Mouse (Mus musculus) left cerebral cortex, postnatal 4 days (tissue): ENCODE data around the gene Palld. TPM values are rescaled to one million over a fixed set of nuclear protein-coding genes. Genes with fewer than 3 reads are reported as not detected.

ENCODE experiments used
- DNase-seq: peaks from one replicate; pipeline ENCODE4 v3.0.0-alpha.2; 2022
- intact Hi-C: fragments of 180-260 bp; cut with DNase I; formaldehyde crosslinking; loops from one replicate; pipeline ENCODE4 v1.15.1; 2025
- total RNA-seq, 2 experiments: library from RNA; stranded (reverse); gene quantifications; 2 replicates each; pipeline ENCODE4 v1.2.3; 2021

Palld gene
- total RNA-seq, 2 experiments from 2014 or later, result 7.3 to 9.5 TPM

DNA sequence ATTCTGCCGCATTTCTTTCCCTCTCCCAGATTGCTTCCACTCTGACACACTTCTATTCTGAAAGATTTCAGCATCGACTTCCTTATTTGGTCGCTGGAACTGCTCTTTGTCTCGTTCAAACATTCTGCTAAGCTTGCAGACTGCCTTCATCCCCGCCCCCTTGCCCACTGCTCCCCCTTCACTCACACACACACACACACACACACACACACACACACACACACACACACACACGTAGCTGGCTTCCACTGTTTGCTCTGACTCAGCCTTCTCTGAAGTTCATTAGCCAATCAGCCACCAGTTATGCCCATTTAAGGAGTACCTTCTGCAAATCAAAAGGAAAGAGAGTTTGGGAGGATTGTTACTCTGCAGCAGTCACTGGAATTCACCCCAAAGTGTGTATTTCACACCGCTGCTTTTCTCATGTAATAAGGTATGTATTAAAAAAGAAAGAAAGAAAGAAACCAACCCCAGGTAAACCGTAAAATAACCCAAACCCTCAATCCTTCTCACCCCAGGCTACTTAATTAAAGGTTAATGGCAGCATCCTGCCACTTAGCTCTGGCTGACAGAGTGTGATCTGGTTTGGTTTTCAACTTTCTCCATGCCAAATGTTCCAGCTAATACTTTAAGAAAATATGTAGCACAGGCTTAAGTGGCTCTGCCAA, 295.6 kb downstream of the Palld start:
- peak; percentile 29 for DNase-seq
- intact Hi-C loops, result no loop called here

DNA sequence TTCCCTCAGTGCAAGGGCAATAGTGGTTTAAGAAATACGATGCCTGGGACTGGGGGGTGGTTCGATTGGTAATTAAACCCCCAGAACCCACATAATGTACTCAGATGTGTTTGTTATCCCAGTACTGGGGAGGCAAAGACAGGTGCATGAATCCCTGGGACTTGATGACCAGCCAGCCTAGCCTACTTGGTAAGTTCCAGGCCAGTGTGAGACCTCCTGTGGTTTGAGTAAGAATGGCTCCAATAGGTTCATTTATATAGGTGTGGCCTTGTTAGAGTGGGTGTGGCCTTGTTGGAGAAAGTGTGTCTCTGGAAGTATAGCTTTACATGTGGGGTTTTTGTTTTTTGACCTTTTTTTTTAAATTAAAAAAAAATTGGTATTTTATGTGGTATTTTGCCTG, 297.6 kb downstream of the Palld start:
- DNase-seq, result no peak
- intact Hi-C loops, result no loop called here

DNA sequence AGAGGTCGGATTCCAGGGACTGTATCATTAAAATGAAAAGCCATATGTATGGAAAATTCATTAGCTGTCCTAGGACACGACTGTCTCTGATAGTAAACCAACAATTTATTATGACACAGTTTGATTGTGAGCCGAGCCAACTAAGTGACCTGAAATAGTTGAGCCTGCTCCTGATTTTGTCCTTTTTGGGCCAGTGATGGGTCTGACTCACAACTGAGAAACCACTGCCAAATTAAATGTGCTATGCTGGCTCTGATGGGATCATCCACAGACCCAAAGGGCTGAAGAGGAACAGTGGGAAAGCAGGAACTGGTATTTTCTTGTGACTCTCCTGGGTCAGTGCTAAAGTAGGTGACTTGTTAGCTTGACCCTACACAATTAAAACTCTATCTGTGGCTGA, 305.6 kb downstream of the Palld start:
- no peak for DNase-seq
- intact Hi-C loops, result no loop called here

DNA sequence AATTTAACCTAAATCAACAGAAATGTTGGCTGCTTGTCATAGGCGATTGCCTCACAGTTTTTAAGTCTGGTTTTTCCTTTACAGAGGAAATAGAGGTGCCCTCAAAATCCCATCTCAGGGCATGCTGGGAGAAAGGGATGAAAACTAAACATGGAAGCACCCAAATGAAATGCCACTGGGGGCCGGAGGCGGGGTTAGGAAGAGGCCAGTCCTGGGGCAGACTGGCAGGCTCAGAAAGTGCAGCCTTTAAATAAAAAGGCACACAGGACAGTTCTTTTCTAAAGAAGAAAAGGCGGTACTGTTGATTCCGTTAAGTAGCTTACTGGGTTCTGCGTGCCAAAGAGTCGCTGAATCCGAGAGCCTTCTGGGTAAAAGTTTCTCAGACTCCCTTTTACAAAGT, 311.0 kb downstream of the Palld start:
- no peak for DNase-seq

GRCm38 (mm10) chr8:61590551-61591431, 311.7 kb downstream of the Palld start:
- DNase-seq, result peak; percentile 67

More for the DNA sequence above, 311.0 kb downstream of the Palld start:
- intact Hi-C loops, result no loop called here

DNA sequence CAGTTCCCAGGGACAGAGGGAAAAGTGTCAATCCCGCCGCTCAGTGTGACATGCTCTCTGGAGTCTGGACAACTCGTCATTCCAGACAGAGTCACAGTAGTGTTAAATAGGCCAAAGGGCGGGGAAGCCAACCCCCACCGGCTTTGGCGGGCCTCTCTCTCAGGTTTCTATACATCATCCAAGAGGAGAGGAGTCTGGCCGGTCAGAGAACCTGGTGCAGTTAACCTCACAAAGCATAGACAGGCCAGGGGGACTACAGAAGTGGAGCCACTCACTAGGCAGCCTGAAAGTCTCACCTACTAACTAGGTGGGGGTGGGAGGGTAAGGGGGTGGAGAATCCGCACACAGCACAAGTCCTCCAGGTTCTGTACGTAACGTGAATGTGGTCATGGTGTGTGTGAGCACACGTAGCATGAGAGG, 312.5 kb downstream of the Palld start:
- no peak for DNase-seq
- intact Hi-C loops, result loop anchor here (5.0 kb wide), 1 partner anchor 48 kb away; no protein-coding TSS in a partner anchor

More at GRCm38 (mm10) chr8:61590551-61591431, 311.7 kb downstream of the Palld start:
- intact Hi-C loops, result no loop called here

GRCm38 (mm10) chr8:61588336-61588735, 314.2 kb downstream of the Palld start:
- no peak for DNase-seq
- intact Hi-C loops, result loop anchor here (5.0 kb wide), 1 partner anchor 46 kb away; no protein-coding TSS in a partner anchor

DNA sequence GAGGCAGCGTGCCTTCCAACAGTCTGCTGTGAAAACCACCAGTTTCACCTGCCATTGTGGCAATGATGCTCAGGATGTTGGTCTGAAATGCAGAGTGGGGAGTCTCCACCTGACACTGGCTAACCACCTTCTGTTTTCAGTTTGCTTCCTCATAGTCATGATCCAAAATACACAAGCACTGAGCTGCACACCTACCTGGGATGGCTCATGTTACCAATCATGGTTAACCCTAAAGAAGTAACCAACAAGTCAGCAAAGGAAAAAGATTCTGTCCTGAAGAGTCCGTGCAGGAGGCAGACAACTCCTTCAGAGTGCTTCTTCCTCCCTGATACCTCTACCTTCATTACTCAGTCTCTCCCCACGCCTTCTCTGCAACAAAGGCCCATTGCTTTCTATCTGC, 314.8 kb downstream of the Palld start:
- DNase-seq, result no peak

DNA sequence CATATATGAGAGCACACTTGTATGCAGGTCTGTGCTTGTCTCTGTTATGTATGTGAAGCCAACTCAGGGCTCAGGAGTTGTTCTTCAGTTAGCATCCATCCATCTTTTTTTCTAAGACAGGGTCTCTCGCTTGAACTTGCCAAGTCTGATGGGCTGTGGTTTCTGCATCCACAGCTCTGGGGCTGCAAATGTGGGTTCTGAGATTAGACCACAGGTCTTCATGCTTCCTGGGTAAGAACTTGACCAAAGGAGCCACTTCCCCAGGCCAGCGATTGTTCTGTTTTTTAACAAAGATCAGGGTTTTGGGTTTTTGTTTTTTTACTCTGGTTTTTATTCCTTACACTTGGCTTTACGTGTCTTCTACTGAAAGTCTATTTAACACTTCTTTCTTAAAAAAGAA, 316.0 kb downstream of the Palld start:
- intact Hi-C loops, result loop anchor here (5.0 kb wide), 1 partner anchor 44 kb away; no protein-coding TSS in a partner anchor
- DNase-seq, result no peak

More for the DNA sequence above, 314.8 kb downstream of the Palld start:
- intact Hi-C loops, result loop anchor here (5.0 kb wide), 1 partner anchor 45 kb away; no protein-coding TSS in a partner anchor

GRCm38 (mm10) chr8:61585746-61586145, 316.7 kb downstream of the Palld start:
- intact Hi-C loops, result loop anchor here (5.0 kb wide), 1 partner anchor 43 kb away; no protein-coding TSS in a partner anchor
- DNase-seq, result no peak

GRCm38 (mm10) chr8:61584714-61585383, 317.6 kb downstream of the Palld start:
- DNase-seq, result no peak
- intact Hi-C loops, result loop anchor here (5.0 kb wide), 1 partner anchor 43 kb away; no protein-coding TSS in a partner anchor

GRCm38 (mm10) chr8:61582547-61582946, 319.9 kb downstream of the Palld start:
- intact Hi-C loops, result no loop called here
- DNase-seq, result no peak

DNA sequence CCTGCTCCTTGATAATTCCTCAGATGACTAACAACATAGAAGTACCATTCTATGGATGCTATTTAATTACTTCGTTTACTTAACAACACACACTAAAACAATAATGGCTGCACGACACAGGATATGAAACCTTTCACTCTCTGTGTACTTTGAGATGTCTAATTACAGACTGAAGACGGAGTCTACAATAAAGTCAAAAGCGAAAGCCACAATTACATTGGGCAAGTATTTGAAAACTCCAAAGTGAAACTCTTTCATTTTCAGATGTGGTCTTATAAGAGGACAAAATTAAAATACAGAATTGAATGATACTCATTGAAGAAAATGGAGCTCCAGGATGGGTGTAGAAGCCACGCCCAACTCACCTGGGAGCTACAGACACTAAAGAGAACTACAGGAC, 321.2 kb downstream of the Palld start:
- no peak for DNase-seq
- intact Hi-C loops, result no loop called here

- intact Hi-C loops, result no loop called here
- DNase-seq, result no peak
Measured at GRCm38 (mm10) chr8:61579831-61580230, 322.7 kb downstream of the Palld start.

DNA sequence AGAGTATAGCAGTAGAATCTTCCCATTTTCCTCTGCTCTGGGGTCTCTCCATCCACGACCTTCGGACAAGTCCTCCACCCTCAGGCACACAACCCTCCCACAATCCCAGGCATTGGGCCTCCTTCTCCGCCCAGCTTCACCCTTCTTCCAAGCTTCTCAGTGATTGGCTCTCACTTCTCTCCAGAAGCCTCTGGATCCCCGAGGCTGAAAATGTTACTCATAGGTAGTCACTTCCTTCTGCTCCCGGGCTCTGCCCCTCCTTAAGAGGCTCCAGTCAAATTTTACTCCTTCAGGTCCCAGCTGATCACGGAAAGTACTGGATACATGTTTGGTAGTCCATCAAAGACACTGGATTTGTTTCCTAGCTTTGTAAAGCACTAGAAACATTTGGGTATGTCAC, 323.7 kb downstream of the Palld start:
- no peak for DNase-seq
- intact Hi-C loops, result no loop called here

GRCm38 (mm10) chr8:61575096-61575653, 327.3 kb downstream of the Palld start:
- intact Hi-C loops, result no loop called here
- no peak for DNase-seq

GRCm38 (mm10) chr8:61574526-61574925, 328.0 kb downstream of the Palld start:
- DNase-seq, result no peak
- intact Hi-C loops, result no loop called here

- no peak for DNase-seq
- intact Hi-C loops, result no loop called here
Measured at GRCm38 (mm10) chr8:61573179-61573937, 329.1 kb downstream of the Palld start.

DNA sequence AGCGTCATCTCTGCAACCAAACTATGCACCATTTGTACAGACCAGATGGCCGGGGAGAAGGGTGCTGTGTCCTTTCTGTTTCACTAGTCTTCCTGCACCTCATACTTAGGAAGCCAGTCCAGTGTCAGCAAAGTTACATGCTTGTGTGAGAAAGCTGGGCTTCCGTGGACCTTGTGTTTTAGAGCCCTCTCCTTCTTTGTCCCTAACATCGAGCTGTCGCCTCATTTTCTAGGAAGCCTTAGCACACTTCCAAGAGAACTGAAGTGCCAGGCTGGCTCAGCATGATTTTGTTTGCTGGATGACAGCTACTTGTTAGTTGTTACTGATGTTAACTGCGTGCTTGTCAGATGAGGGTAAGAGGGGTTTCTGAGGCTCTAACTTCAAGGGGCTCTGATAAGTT, 329.8 kb downstream of the Palld start:
- intact Hi-C loops, result no loop called here
- DNase-seq, result no peak

DNA sequence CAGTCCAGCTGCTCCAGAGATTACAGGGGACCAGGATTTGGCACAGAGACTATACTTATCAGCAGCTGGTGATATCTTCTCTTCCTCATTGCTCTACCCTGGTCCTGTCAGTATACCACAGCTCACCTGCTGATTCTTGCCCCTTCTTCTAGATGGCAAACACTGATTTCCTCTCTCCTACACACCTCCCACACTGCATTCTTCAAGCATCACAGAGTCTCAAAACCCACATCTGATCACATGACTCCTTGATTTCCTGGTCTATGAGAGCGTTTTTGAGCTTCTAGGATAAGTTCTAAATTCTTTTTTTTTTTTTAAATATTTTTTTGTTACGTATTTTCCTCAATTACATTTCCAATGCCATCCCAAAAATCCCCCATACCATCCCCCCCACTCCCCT, 331.9 kb downstream of the Palld start:
- DNase-seq, result no peak
- intact Hi-C loops, result no loop called here
